Mouse (Mus musculus) CH12.LX (cell line): ENCODE measurements around the gene Dek.

Experiments used
- BHLHE40 ChIP-seq: IDR thresholded peaks from 2 replicates; pipeline ENCODE4 v1.6.1; 2011; ENCODE audit warnings: mild to moderate bottlenecking, low read depth, low read length, improper control_type of control experiment
- CTCF ChIP-seq, 2 experiments: IDR thresholded peaks in 1 of 2; conservative IDR thresholded peaks in 1 of 2; 2 replicates each; pipeline ENCODE4 v1.5.1; 2011 to 2012; ENCODE audit warnings: low read depth in 2 of 2, low read length in 2 of 2, improper control_type of control experiment in 1 of 2, inconsistent platforms in 1 of 2, mild to moderate bottlenecking in 1 of 2, moderate library complexity in 1 of 2
- EP300 ChIP-seq: IDR thresholded peaks from 2 replicates; pipeline ENCODE4 v1.6.1; 2011; ENCODE audit warnings: low read length, improper control_type of control experiment
- ETS1 ChIP-seq: conservative IDR thresholded peaks from 2 replicates; pipeline ENCODE4 v1.6.1; 2012; ENCODE audit warnings: low read depth, mild to moderate bottlenecking, inconsistent platforms, low read length, improper control_type of control experiment, moderate library complexity
- MAFK ChIP-seq: IDR thresholded peaks from 2 replicates; pipeline ENCODE4 v1.6.1; 2011; ENCODE audit warnings: low read length, improper control_type of control experiment; ENCODE audit not compliant: insufficient replicate concordance
- MAX ChIP-seq: IDR thresholded peaks from 2 replicates; pipeline ENCODE4 v1.6.1; 2011; ENCODE audit warnings: low read length, improper control_type of control experiment
- MYC ChIP-seq: IDR thresholded peaks from 2 replicates; pipeline ENCODE4 v1.6.1; 2011; ENCODE audit warnings: low read depth, mild to moderate bottlenecking, improper control_type of control experiment, low read length
- NELFE ChIP-seq: IDR thresholded peaks from 2 replicates; pipeline ENCODE4 v1.6.1; 2011; ENCODE audit warnings: low read depth, low read length, improper control_type of control experiment
- NRF1 ChIP-seq: IDR thresholded peaks from 2 replicates; pipeline ENCODE4 v1.6.1; 2014; ENCODE audit warnings: low read depth, mild to moderate bottlenecking, inconsistent platforms, low read length, improper control_type of control experiment, moderate library complexity
- POLR2A ChIP-seq: IDR thresholded peaks from 2 replicates; pipeline ENCODE4 v1.6.1; 2011; ENCODE audit warnings: low read depth, mild to moderate bottlenecking, improper control_type of control experiment, low read length
- USF2 ChIP-seq: conservative IDR thresholded peaks from 2 replicates; pipeline ENCODE4 v1.6.1; 2011; ENCODE audit warnings: low read depth, low read length, improper control_type of control experiment

- TF ChIP-seq CTCF (conservative IDR thresholded peaks at IDR 0.05 in 1 of 2, IDR thresholded peaks at IDR 0.05 in 1 of 2; ENCODE audit: low read depth in 2 of 2, low read length in 2 of 2) (no peak), MAFK (no peak), POLR2A (no peak), ETS1 (no peak), NELFE (no peak), MYC (no peak), EP300 (no peak), NRF1 (no peak), USF2 (no peak), BHLHE40 (no peak), MAX (no peak)
Measured at GRCm38 (mm10) chr13:47145939-47146338, 39.9 kb upstream of the Dek start.
